ENCODE assay signal across 8 mouse cellular contexts in the genomic region with DNA sequence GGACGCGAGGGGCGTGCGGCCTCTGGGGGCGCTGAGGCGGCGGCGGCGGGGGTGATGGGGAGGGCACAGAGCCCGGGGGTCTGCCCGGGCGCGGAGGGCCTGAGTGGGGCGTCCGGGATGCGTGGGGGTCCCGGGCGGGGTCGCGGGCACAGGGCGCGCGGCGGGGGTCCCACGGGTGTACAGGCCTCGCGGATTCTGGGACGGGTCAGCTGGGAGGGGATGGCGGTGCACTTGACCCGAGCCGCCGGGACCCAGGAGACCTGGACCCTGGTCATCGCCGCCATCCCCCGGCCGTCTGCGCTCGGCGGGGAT. TPM values are rescaled to one million over a fixed set of nuclear protein-coding genes. Genes with fewer than 3 reads are reported as not detected.
DNase-seq lines count a peak whose midpoint lies in the region; ATAC-seq and TF ChIP-seq lines count a peak whose summit lies in the region.

No protein-coding gene starts in this region.

- TF ChIP-seq POLR2A in MEL (IDR thresholded peaks at IDR 0.05; ENCODE audit: control insufficient read depth in 1 of 2, insufficient read depth in 1 of 2, low read depth in 1 of 2, low read length in 2 of 2, poor library complexity in 1 of 2), result no peak

- H3K4me3 ChIP-seq in heart, embryonic 13.5 days, result peak overlapping the region; percentile 99
- peak overlapping the region; percentile 76 to 94 for H3K4me3 ChIP-seq in MEL (ENCODE audit: control insufficient read depth in 1 of 2, insufficient read depth in 1 of 2, low read depth in 2 of 2, low read length in 2 of 2)
- peak overlapping the region; percentile 88 for H3K4me3 ChIP-seq in hindbrain, embryonic 11.5 days (ENCODE audit: low read depth, low read length)
- H3K4me3 ChIP-seq in midbrain, embryonic 12.5 days, result peak overlapping the region; percentile 98

- no peaks in the 10 kb centered on the region for H3K9me3 ChIP-seq in heart, embryonic 13.5 days
- no peaks in the 10 kb centered on the region for H3K9me3 ChIP-seq in MEL (replicated peaks; ENCODE audit: insufficient read depth, low read length)
- H3K9me3 ChIP-seq in hindbrain, embryonic 11.5 days (ENCODE audit: control insufficient read depth, low read length), result no peaks in the 10 kb centered on the region
- H3K9me3 ChIP-seq in midbrain, embryonic 12.5 days, result no peaks in the 10 kb centered on the region

- H3K9ac ChIP-seq in heart, embryonic 13.5 days, result peak overlapping the region; percentile 97
- peak overlapping the region; percentile 80 for H3K9ac ChIP-seq in MEL (ENCODE audit: control insufficient read depth, low read depth, low read length, poor library complexity, severe bottlenecking)
- H3K9ac ChIP-seq in hindbrain, embryonic 11.5 days (ENCODE audit: low read depth, low read length), result peak overlapping the region; percentile 88
- peak overlapping the region; percentile 96 for H3K9ac ChIP-seq in midbrain, embryonic 12.5 days (replicated peaks)

- no peak for DNase-seq in heart, postnatal 25 days (ENCODE audit: low spot score)
- no peak for DNase-seq in MEL (ENCODE audit: low read depth, low spot score)
- peak; percentile 59 for DNase-seq in hindbrain, embryonic 11.5 days (ENCODE audit: low spot score)
- DNase-seq in left cerebral cortex, postnatal 10 days (ENCODE audit: extremely low spot score in 1 of 2, low spot score in 2 of 2), result no peak
- no peak for DNase-seq in layer of hippocampus, adult 18-20 months (ENCODE audit: low spot score in 2 of 2)

- no peak for TF ChIP-seq RAD21 in MEL (IDR thresholded peaks at IDR 0.05; ENCODE audit: low read depth, low read length)

- TF ChIP-seq CTCF in MEL (IDR thresholded peaks at IDR 0.05 in 2 of 3, conservative IDR thresholded peaks at IDR 0.05 in 1 of 3; ENCODE audit: control insufficient read depth in 1 of 3, insufficient read depth in 1 of 3, low read depth in 2 of 3, low read length in 3 of 3, poor library complexity in 1 of 3, severe bottlenecking in 1 of 3), result no peak

- H3K4me2 ChIP-seq in heart, embryonic 13.5 days, result peak overlapping the region; percentile 89
- peak overlapping the region; percentile 76 for H3K4me2 ChIP-seq in hindbrain, embryonic 11.5 days (replicated peaks; ENCODE audit: low read depth, low read length)
- peak overlapping the region; percentile 75 for H3K4me2 ChIP-seq in midbrain, embryonic 12.5 days (replicated peaks)

- no peak for TF ChIP-seq EP300 in MEL (IDR thresholded peaks at IDR 0.05; ENCODE audit: low read depth in 1 of 2, low read length in 2 of 2)

- intact Hi-C loops in heart, postnatal 25 days (cut with DNase I), result loop anchor here (5.0 kb wide), 2 partner anchors 42 to 128 kb away; a partner anchor contains a TSS
- intact Hi-C loops in left cerebral cortex, postnatal 10 days (cut with DNase I), result loop anchor here (5.0 kb wide), 1 partner anchor 38 kb away; no protein-coding TSS in a partner anchor

- H3K4me1 ChIP-seq in heart, embryonic 13.5 days, result peaks cover 42% of the 10 kb centered on the region
- peaks cover 3 to 18% of the 10 kb centered on the region in 2 experiments for H3K4me1 ChIP-seq in MEL (ENCODE audit: control insufficient read depth in 1 of 2, insufficient read depth in 2 of 2, low read length in 2 of 2)
- peaks cover 9% of the 10 kb centered on the region for H3K4me1 ChIP-seq in hindbrain, embryonic 11.5 days (replicated peaks; ENCODE audit: control insufficient read depth, insufficient read depth, low read length)
- H3K4me1 ChIP-seq in midbrain, embryonic 12.5 days, result peaks cover 33% of the 10 kb centered on the region

- no peak for ATAC-seq in heart, embryonic 13.5 days (ENCODE audit: extremely low read depth, insufficient number of reproducible peaks, low FRiP score, low TSS enrichment)
- ATAC-seq in hindbrain, embryonic 11.5 days (ENCODE audit: low FRiP score), result peak; percentile 49
- ATAC-seq in midbrain, embryonic 12.5 days (ENCODE audit: low FRiP score, low read depth), result no peak
- ATAC-seq in erythroid progenitor cell, adult 5-6 weeks (replicated peaks; ENCODE audit: low FRiP score, poor library complexity, severe bottlenecking), result no peak

- peaks cover 13% of the 10 kb centered on the region for H3K79me2 ChIP-seq in MEL (ENCODE audit: control insufficient read depth, insufficient read depth, low read length, poor library complexity)

- peaks cover 15% of the 10 kb centered on the region for H3K36me3 ChIP-seq in heart, embryonic 13.5 days
- peaks cover 0 to 22% of the 10 kb centered on the region in 2 experiments; a peak in 2 of 4 replicates for H3K36me3 ChIP-seq in MEL (ENCODE audit: control insufficient read depth in 1 of 2, insufficient read depth in 2 of 2, low read length in 2 of 2)
- no peaks in the 10 kb centered on the region for H3K36me3 ChIP-seq in hindbrain, embryonic 11.5 days (ENCODE audit: control insufficient read depth, insufficient read depth, low read length)
- H3K36me3 ChIP-seq in midbrain, embryonic 12.5 days, result 0 out of 2 replicates have a peak, but pooled peaks cover 10% of the 10 kb centered on the region

- H3K27ac ChIP-seq in heart, embryonic 13.5 days (replicated peaks), result peak overlapping the region; percentile 100
- peak overlapping the region; percentile 52 for H3K27ac ChIP-seq in MEL (ENCODE audit: control insufficient read depth, low read depth, low read length)
- H3K27ac ChIP-seq in hindbrain, embryonic 11.5 days (ENCODE audit: low read depth, low read length), result peak overlapping the region; percentile 99
- peak overlapping the region; percentile 100 for H3K27ac ChIP-seq in midbrain, embryonic 12.5 days (replicated peaks)

- WGBS in heart, embryonic 13.5 days, result 1% methylated on average over 22 of the region's 39 CpGs
- 0% methylated on average over 20 of the region's 39 CpGs for WGBS in hindbrain, embryonic 11.5 days
- WGBS in midbrain, embryonic 12.5 days, result 0% methylated on average over 18 of the region's 39 CpGs

- H3K27me3 ChIP-seq in heart, embryonic 13.5 days (replicated peaks), result no peaks in the 10 kb centered on the region
- no peaks in the 10 kb centered on the region for H3K27me3 ChIP-seq in MEL (ENCODE audit: control insufficient read depth in 1 of 2, insufficient read depth in 2 of 2, low read length in 2 of 2)
- H3K27me3 ChIP-seq in hindbrain, embryonic 11.5 days (ENCODE audit: control insufficient read depth, insufficient read depth, low read length), result no peaks in the 10 kb centered on the region
- H3K27me3 ChIP-seq in midbrain, embryonic 12.5 days, result no peaks in the 10 kb centered on the region

TF ChIP-seq in MEL, 35 proteins besides CTCF, POLR2A, EP300 and RAD21:
- TF ChIP-seq UBTF (IDR thresholded peaks at IDR 0.05; ENCODE audit: borderline replicate concordance, insufficient read depth, low read depth, low read length), result no peak
- no peak for TF ChIP-seq TCF12 (IDR thresholded peaks at IDR 0.05; ENCODE audit: low read depth, low read length)
- TF ChIP-seq ZMIZ1 (IDR thresholded peaks at IDR 0.05; ENCODE audit: low read depth, low read length), result no peak
- no peak for TF ChIP-seq HCFC1 (IDR thresholded peaks at IDR 0.05; ENCODE audit: low read depth, low read length)
- TF ChIP-seq USF2 (IDR thresholded peaks at IDR 0.05; ENCODE audit: borderline replicate concordance in 1 of 2, insufficient read depth in 1 of 2, low read depth in 1 of 2, low read length in 2 of 2), result no peak
- TF ChIP-seq SIN3A (IDR thresholded peaks at IDR 0.05; ENCODE audit: low read length), result no peak
- TF ChIP-seq NRF1 (IDR thresholded peaks at IDR 0.05; ENCODE audit: insufficient read depth, low read depth, low read length, poor library complexity, severe bottlenecking), result no peak
- TF ChIP-seq JUND (IDR thresholded peaks at IDR 0.05; ENCODE audit: low read depth, low read length), result no peak

RNA-seq across cellular contexts. Expression of a gene that starts 0.3 kb away (rescaled TPM):
- 14.7 and 16.3 TPM in 2 replicates for polyA plus RNA-seq in heart, embryonic 13.5 days (2015; fragmentation: Nextera tagmentation; extraction: Ambion mirVana)
- 10 to 100 TPM; 14.2 to 17.6 TPM for total RNA-seq in heart, postnatal 25 days (2021)
- total RNA-seq in MEL (2012; rRNA removed), result 7.4 and 7.5 TPM in 2 replicates
- polyA plus RNA-seq in MEL (2012; ENCODE audit: insufficient read depth in 1 of 2, insufficient read length in 2 of 2, low read depth in 1 of 2, low replicate concordance in 2 of 2, missing spikeins in 1 of 2), result 1 to 10 TPM in 1 of 2 experiments, not detected in 1; 8.6 TPM
- polyA plus RNA-seq in hindbrain, embryonic 11.5 days (2014; fragmentation: Nextera tagmentation; extraction: Ambion mirVana), result 57.9 and 71.1 TPM in 2 replicates
- 49.6 and 53.3 TPM in 2 replicates for polyA plus RNA-seq in midbrain, embryonic 12.5 days (2016; fragmentation: Nextera tagmentation; extraction: Ambion mirVana)
- 10 to 100 TPM; 64.4 to 66.2 TPM for total RNA-seq in left cerebral cortex, postnatal 10 days (2021)
- total RNA-seq in layer of hippocampus, adult 18-20 months (2021), result 10 to 100 TPM; 61.6 to 63.4 TPM
- 2.9 and 8.4 TPM in 2 replicates for total RNA-seq in erythroid progenitor cell, adult 5-6 weeks (2015; ENCODE audit: low replicate concordance)
- total RNA-seq in erythroid progenitor cell, adult 5-6 weeks (2017; ENCODE audit: low replicate concordance), result 4.9 and 13.2 TPM in 2 replicates

RNA-seq across cellular contexts. Expression of a gene that starts 54.6 kb away (rescaled TPM):
- 4.8 and 7.3 TPM in 2 replicates for polyA plus RNA-seq in heart, embryonic 13.5 days (2015; fragmentation: Nextera tagmentation; extraction: Ambion mirVana)
- total RNA-seq in heart, postnatal 25 days (2021), result 1 to 10 TPM in 1 of 2 experiments, under 1 TPM in 1; 0.70 to 1.4 TPM
- not detected in 2 replicates for total RNA-seq in MEL (2012; rRNA removed)
- polyA plus RNA-seq in MEL (2012; ENCODE audit: insufficient read depth in 1 of 2, insufficient read length in 2 of 2, low read depth in 1 of 2, low replicate concordance in 2 of 2, missing spikeins in 1 of 2), result not detected
- 7.7 and 8.8 TPM in 2 replicates for polyA plus RNA-seq in hindbrain, embryonic 11.5 days (2014; fragmentation: Nextera tagmentation; extraction: Ambion mirVana)
- 26.3 and 27.5 TPM in 2 replicates for polyA plus RNA-seq in midbrain, embryonic 12.5 days (2016; fragmentation: Nextera tagmentation; extraction: Ambion mirVana)
- total RNA-seq in left cerebral cortex, postnatal 10 days (2021), result 10 to 100 TPM; 25.6 to 43.0 TPM
- 100 to 1,000 TPM in 1 of 2 experiments, 10 to 100 TPM in 1; 98.2 to 115 TPM for total RNA-seq in layer of hippocampus, adult 18-20 months (2021)
- not detected in 2 replicates for total RNA-seq in erythroid progenitor cell, adult 5-6 weeks (2015; ENCODE audit: low replicate concordance)
- not detected in 2 replicates for total RNA-seq in erythroid progenitor cell, adult 5-6 weeks (2017; ENCODE audit: low replicate concordance)

Comparison
In these comparisons a context has a peak if more than half of its experiments do, and no peak if none do; other contexts are left out.
1. RNA of a gene that starts 54.6 kb away (total RNA-seq): 98.2 to 115 TPM in layer of hippocampus, adult 18-20 months and 25.6 to 43.0 TPM in left cerebral cortex, postnatal 10 days; 0.70 to 1.4 TPM in heart, postnatal 25 days, not detected in MEL and not detected in erythroid progenitor cell, adult 5-6 weeks; every median in the first group is over 10 times any median in the second.
2. Peak in every context shown above with its lines, with median percentiles within 50 percentile points of each other: H3K27ac ChIP-seq, H3K4me2 ChIP-seq, H3K4me3 ChIP-seq and H3K9ac ChIP-seq.